Mouse (Mus musculus) testis, adult 2 months (tissue): ENCODE data around the gene Gm10037. TPM values are rescaled to one million over a fixed set of nuclear protein-coding genes. Genes with fewer than 3 reads are reported as not detected.

Experiments used
- H3K27ac ChIP-seq: fragments of 200-500 bp; 2 replicates; pipeline ENCODE4 v1.5.1; 2012; ENCODE audit warnings: low read depth, low read length; ENCODE audit not compliant: control insufficient read depth, insufficient read depth
- H3K27me3 ChIP-seq: fragments of 200-500 bp; 2 replicates; pipeline ENCODE4 v1.6.1; 2012; ENCODE audit warnings: mild to moderate bottlenecking, low read length, moderate library complexity; ENCODE audit not compliant: control insufficient read depth, insufficient read depth
- H3K36me3 ChIP-seq: fragments of 200-500 bp; 2 replicates; pipeline ENCODE4 v1.6.1; 2012; ENCODE audit warnings: mild to moderate bottlenecking, low read length; ENCODE audit not compliant: control insufficient read depth, insufficient read depth
- H3K4me1 ChIP-seq: fragments of 200-500 bp; 2 replicates; pipeline ENCODE4 v1.6.1; 2012; ENCODE audit warnings: low read length; ENCODE audit not compliant: control insufficient read depth, insufficient read depth
- H3K4me3 ChIP-seq: fragments of 200-500 bp; 2 replicates; pipeline ENCODE4 v1.5.1; 2012; ENCODE audit warnings: low read depth, mild to moderate bottlenecking, low read length, moderate library complexity, mixed read lengths; ENCODE audit not compliant: control insufficient read depth
- CTCF ChIP-seq: fragments of 200-500 bp; IDR thresholded peaks from 2 replicates; pipeline ENCODE4 v1.5.1; 2012; ENCODE audit warnings: low read depth, mild to moderate bottlenecking, inconsistent platforms, low read length, moderate library complexity; ENCODE audit not compliant: control insufficient read depth, insufficient read depth, insufficient replicate concordance
- POLR2A ChIP-seq: fragments of 200-500 bp; IDR thresholded peaks from 2 replicates; pipeline ENCODE4 v1.6.1; 2012; ENCODE audit warnings: low read depth, mild to moderate bottlenecking, inconsistent platforms, low read length, moderate library complexity; ENCODE audit not compliant: control insufficient read depth
- polyA plus RNA-seq: library from polyadenylated mRNA; depleted of rRNA; stranded (reverse); fragments of >200 nt; gene quantifications from 2 replicates; pipeline ENCODE4 v1.2.3, GENCODE M21; 2012; rRNA removed

Gene Gm10037
- polyA plus RNA-seq, 1 experiment: 12.9 TPM

DNA sequence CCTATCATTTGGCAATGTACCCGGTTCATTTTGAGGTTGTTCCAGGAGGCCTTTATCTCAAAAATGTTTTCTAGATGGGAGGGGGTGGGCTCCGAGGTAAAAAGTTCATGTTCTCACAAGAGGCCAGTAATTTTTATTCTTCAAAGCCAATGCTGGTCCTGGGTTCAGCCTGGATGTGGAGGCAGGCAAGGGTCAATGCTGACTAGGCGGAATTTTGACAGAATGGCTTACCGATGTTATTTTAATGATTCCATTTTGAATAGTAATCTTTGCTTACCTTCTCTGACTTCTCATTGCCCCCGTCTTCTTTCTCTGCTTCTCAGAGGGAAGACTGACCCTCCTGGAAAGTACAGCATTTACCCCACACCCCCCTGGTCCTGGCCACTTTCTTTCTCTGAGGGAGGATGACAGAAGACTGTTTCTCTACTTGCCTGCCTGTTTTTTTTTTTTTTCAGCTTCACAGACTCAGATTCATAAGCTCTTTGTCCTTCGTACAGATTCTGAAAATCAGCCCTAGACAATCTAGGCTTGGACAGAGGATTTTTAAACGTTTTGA lies 45.9 kb downstream of the Gm10037 start:
- H3K4me3 ChIP-seq: peak overlapping the region; percentile 13; the same call in 1 of the 2 replicates
- no peaks in the 10 kb centered on the region for H3K4me1 ChIP-seq
- H3K27me3 ChIP-seq: no peaks in the 10 kb centered on the region
- H3K27ac ChIP-seq: no peak overlapping the region
- no peak for TF ChIP-seq POLR2A
- no peak for TF ChIP-seq CTCF
- no peaks in the 10 kb centered on the region for H3K36me3 ChIP-seq

DNA sequence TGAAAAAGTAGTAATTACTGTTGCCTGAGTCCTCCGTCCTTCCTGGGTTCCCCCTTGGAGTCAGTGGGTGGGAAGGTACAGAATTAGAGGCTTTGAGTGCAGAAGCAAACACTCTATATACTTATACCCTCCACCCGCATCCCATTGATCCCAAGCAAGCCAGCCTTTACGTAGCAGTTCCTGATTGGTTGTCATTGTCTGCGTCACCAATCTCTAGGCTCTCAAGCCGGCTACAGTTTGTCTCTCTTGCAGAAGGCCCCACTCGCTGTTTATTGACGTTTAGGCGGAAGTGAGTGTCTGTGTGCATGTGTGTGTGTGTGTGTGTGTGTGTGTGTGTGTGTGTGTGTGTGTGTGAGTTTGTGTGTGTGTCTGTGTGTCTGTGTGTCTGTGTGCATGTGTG lies 53.1 kb downstream of the Gm10037 start:
- Histone ChIP-seq H3K27ac (no peak overlapping the region), H3K27me3 (no peaks in the 10 kb centered on the region), H3K4me3 (peak overlapping the region; percentile 55), H3K4me1 (peaks cover 8% of the 10 kb centered on the region), H3K36me3 (no peaks in the 10 kb centered on the region)
- TF ChIP-seq CTCF: no peak
- no peak for TF ChIP-seq POLR2A

Other genes with a start within 250 kb of the Gm10037 start
- 0.32 and 0.34 TPM in 2 replicates for gene Zfp729b, start 221.4 kb upstream of the Gm10037 start, polyA plus RNA-seq
- gene Gm49345, start 193.3 kb upstream of the Gm10037 start, polyA plus RNA-seq: not detected in 2 replicates
- gene Zfp729a, start 193.3 kb upstream of the Gm10037 start, polyA plus RNA-seq: 0.38 and 0.47 TPM in 2 replicates
- 1.4 and 1.9 TPM in 2 replicates for gene Zfp738, start 144.0 kb upstream of the Gm10037 start, polyA plus RNA-seq
- 1.4 and 1.5 TPM in 2 replicates for gene Zfp65, start 101.9 kb upstream of the Gm10037 start, polyA plus RNA-seq
- 0.22 and 0.41 TPM in 2 replicates for gene Zfp85, start 75.9 kb upstream of the Gm10037 start, polyA plus RNA-seq
- gene Zfp493, start 51.4 kb upstream of the Gm10037 start, polyA plus RNA-seq: 0.37 and 0.51 TPM in 2 replicates
- gene Zfp273, start 17.4 kb upstream of the Gm10037 start, polyA plus RNA-seq: 0.36 and 0.59 TPM in 2 replicates
- 98.0 and 98.1 TPM in 2 replicates for gene BC048507, start 32.2 kb downstream of the Gm10037 start, polyA plus RNA-seq